Mouse (Mus musculus) thymus, postnatal 36 days (tissue): ENCODE measurements at regions not wholly inside any gene's neighbourhood (a gene's known extent, or its start where the extent isn't known, plus 50 kb on each side); places are given as distances from the start of the nearest gene placed in this dataset.
"Not testable (repeated sequence)": the region's sequence is repeated elsewhere in the genome, so short reads cannot be mapped to it uniquely, and the experiment has no call there.

Experiments
- DNase-seq, 2 experiments: peaks; one replicate each; pipeline ENCODE4 v3.0.0; 2022; ENCODE audit warnings: mixed read lengths in 2 of 2

- DNase-seq, result no peak
Observed at GRCm38 (mm10) chr1:143286274-143286967, 354.0 kb upstream of the B3galt2 start.

DNA sequence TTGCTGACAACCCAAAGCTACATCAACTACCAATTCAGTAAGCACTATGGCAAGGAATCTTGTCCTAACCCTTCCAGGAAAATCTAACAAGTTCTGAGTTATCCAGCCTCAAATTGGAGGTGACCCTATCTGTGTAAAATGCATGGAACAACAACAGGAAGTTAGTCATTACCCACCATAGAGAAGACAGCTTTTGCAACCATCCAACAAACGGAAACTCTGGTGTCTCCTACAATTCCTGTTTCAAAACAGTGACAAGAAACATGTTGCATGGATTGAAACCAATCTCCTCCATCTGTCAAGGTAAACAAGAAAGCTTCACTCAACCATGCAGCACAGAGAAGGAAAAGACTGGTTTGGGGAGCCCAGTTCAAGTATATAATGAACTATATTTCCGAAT, 353.0 kb upstream of the B3galt2 start:
- DNase-seq, result no peak

DNA sequence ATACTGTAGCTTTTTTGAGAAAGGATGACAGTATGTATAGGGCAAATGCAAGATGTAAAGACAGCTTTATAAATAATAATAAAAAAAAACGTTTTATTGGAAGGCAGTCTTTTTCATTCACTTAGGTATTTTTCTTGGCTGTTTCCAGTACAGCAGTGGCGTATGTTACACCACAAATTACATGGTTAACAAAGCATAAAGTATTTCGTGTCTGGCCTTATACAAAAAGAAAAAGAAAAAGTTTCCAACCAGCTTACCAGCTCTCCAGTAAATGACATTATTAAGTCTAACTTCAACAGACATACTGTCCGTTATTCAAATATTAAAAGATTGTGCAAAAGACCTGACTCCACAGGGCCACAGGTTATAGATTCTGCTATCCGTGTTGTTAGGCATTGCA, 343.9 kb upstream of the B3galt2 start:
- DNase-seq, result no peak

GRCm38 (mm10) chr1:143307379-143307778, 333.1 kb upstream of the B3galt2 start:
- no peak for DNase-seq

GRCm38 (mm10) chr1:143318381-143318780, 322.1 kb upstream of the B3galt2 start:
- no peak for DNase-seq

DNA sequence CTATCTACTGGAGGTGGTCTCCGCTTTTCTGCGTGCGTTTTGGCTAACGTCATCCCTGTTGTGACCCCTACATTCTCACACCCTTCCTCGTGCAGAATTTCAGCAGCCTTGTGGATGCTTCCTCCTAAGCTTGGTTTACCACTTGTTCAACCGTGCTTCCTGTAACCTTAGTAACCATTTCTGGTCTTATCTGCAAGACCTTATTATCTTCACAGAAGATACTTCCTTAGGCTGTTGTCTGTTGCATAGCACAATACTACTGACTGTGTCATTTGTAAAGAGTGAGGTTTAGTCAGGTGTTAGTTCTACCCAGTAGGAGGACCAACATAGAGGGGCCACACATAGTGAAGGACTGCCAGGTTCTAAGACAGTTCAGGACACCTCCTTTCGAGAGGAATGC, 320.9 kb upstream of the B3galt2 start:
- no peak for DNase-seq

GRCm38 (mm10) chr1:143351388-143351787, 289.1 kb upstream of the B3galt2 start:
- DNase-seq, result no peak

- not testable (repeated sequence) for DNase-seq
Observed at GRCm38 (mm10) chr1:143360256-143360655, 280.2 kb upstream of the B3galt2 start.

GRCm38 (mm10) chr1:143391851-143392250, 248.6 kb upstream of the B3galt2 start:
- DNase-seq, result no peak
